Comparison of ENCODE assay signal across 8 mouse cellular contexts in the genomic region with DNA sequence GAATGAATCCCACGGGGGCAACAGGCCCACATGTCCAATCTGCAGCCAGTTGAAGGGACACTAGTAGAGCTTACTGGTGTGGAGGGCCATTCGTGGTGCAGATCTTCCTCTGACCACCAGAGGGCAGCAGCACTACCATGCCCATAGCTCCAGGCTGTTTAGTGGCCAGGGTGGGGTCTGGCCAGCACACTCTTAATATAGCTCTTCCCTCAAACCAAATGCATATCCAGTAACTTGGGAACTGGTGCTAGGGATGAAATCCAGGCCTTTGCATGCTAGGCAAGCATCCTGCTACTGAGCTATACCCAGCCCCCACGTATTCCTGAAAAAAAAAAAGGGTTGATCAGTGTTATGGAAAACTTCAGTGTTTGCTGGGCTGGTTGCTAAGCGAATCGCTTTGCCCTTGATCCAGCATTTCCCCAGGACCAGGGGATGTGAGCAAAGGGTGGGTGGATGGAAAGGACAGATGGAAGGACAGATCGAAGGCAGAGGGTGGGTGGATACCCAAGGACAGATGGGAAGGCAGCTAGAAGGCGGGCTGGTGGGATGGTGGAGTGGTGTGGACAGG. TPM values are rescaled to one million over a fixed set of nuclear protein-coding genes. Genes with fewer than 3 reads are reported as not detected.
DNase-seq lines count a peak whose midpoint lies in the region; TF ChIP-seq lines count a peak whose summit lies in the region.

No protein-coding gene starts in this region.

- peak; percentile 95 for TF ChIP-seq CTCF in cortical plate, adult 2 months (IDR thresholded peaks at IDR 0.05; ENCODE audit: extremely low read depth, insufficient read depth, low read length)

- no peak overlapping the region for H3K4me3 ChIP-seq in cortical plate, adult 2 months (ENCODE audit: insufficient read depth, low read length)
- no peak overlapping the region for H3K4me3 ChIP-seq in limb, embryonic 10.5 days

- H3K4me1 ChIP-seq in cortical plate, adult 2 months (ENCODE audit: control insufficient read depth, insufficient read depth, low read length) = peaks cover 17% of the 10 kb centered on the region
- peaks cover 9% of the 10 kb centered on the region; the same call in 1 of the 2 replicates for H3K4me1 ChIP-seq in limb, embryonic 10.5 days

- DNase-seq in A20 (ENCODE audit: low read depth, low spot score) (peak; percentile 56), ZHBTc4 (ENCODE audit: low read depth, low spot score) (peak; percentile 80)
- DNase-seq in heart, adult 18-20 months = peak; percentile 70 to 76
- DNase-seq in kidney, adult 18-20 months = peak; percentile 64
- DNase-seq in limb, embryonic 10.5 days (ENCODE audit: low spot score) = peak; percentile 77
- peak; percentile 67 for DNase-seq in naive thymus-derived CD4-positive, alpha-beta T cell, adult 2 months (ENCODE audit: low read depth)
- peak; percentile 76 for DNase-seq in testis, postnatal 10 days (ENCODE audit: low spot score)

- H3K27me3 ChIP-seq in limb, embryonic 10.5 days (ENCODE audit: low read depth, poor library complexity, severe bottlenecking) = peaks cover 6% of the 10 kb centered on the region; the same call in 1 of the 2 replicates

- TF ChIP-seq POLR2A in cortical plate, adult 2 months (IDR thresholded peaks at IDR 0.05; ENCODE audit: extremely low read depth, insufficient read depth, low read length) = no peak

- H3K9me3 ChIP-seq in limb, embryonic 10.5 days (replicated peaks) = no peaks in the 10 kb centered on the region

- H3K27ac ChIP-seq in cortical plate, adult 2 months (ENCODE audit: insufficient read depth, low read length) = peak overlapping the region; percentile 2; the same call in 1 of the 2 replicates
- no peak overlapping the region for H3K27ac ChIP-seq in limb, embryonic 10.5 days

- no peaks in the 10 kb centered on the region for H3K36me3 ChIP-seq in limb, embryonic 10.5 days

- 64% methylated on average over 7 of the region's 7 CpGs for WGBS in limb, embryonic 10.5 days

RNA-seq across cellular contexts. Expression of gene Ablim2, which starts 37.9 kb away (rescaled TPM):
- 145 and 176 TPM in 2 replicates for polyA plus RNA-seq in cortical plate, adult 2 months (2012; rRNA removed)
- 10 to 100 TPM; 21.4 to 24.4 TPM for total RNA-seq in heart, adult 18-20 months (2021)
- polyA plus RNA-seq in limb, embryonic 10.5 days (2016; fragmentation: Nextera tagmentation; extraction: Ambion mirVana) = 0.74 and 0.92 TPM in 2 replicates

RNA-seq across cellular contexts. Expression of gene Sh3tc1, which starts 55.8 kb away (rescaled TPM):
- 1.2 and 1.4 TPM in 2 replicates for polyA plus RNA-seq in cortical plate, adult 2 months (2012; rRNA removed)
- total RNA-seq in heart, adult 18-20 months (2021) = 10 to 100 TPM in 1 of 2 experiments, 1 to 10 TPM in 1; 8.2 to 10.3 TPM
- polyA plus RNA-seq in limb, embryonic 10.5 days (2016; fragmentation: Nextera tagmentation; extraction: Ambion mirVana) = 4.9 and 6.6 TPM in 2 replicates

Comparison
In these comparisons a context has a peak if more than half of its experiments do, and no peak if none do; other contexts are left out.
1. RNA of gene Ablim2, which starts 37.9 kb away (polyA plus RNA-seq): 145 to 176 TPM in cortical plate, adult 2 months; 0.74 to 0.92 TPM in limb, embryonic 10.5 days; every median in the first group is over 10 times any median in the second.
2. Peak in every context shown above with its lines, with median percentiles within 50 percentile points of each other: DNase-seq.